Mouse (Mus musculus): ENCODE measurements around the gene Prkcb. TPM values are rescaled to one million over a fixed set of nuclear protein-coding genes. Genes with fewer than 3 reads are reported as not detected.

The Prkcb gene
- polyA plus RNA-seq, 1 experiment from 2014 or later = 111 TPM

GRCm38 (mm10) chr7:122633463-122633862 lies 344.9 kb downstream of the Prkcb start:
- DNase-seq = no peak
- H3K9ac ChIP-seq (replicated peaks; ENCODE audit: low read length) = no peak overlapping the region
- no peak overlapping the region for H3K4me2 ChIP-seq (ENCODE audit: low read length)
- WGBS = 95% methylated on average over 5 of the region's 5 CpGs
- no peak for ATAC-seq (ENCODE audit: low FRiP score, low TSS enrichment)
- H3K4me3 ChIP-seq (replicated peaks; ENCODE audit: low read depth, low read length) = no peak overlapping the region
- H3K27ac ChIP-seq (replicated peaks; ENCODE audit: low read depth, low read length) = no peak overlapping the region
- H3K27me3 ChIP-seq (ENCODE audit: control insufficient read depth, insufficient read depth, low read length) = no peaks in the 10 kb centered on the region
- H3K4me1 ChIP-seq (ENCODE audit: control insufficient read depth, insufficient read depth, low read length) = no peaks in the 10 kb centered on the region
- H3K9me3 ChIP-seq (ENCODE audit: control insufficient read depth, low read length) = no peaks in the 10 kb centered on the region
- no peaks in the 10 kb centered on the region for H3K36me3 ChIP-seq (ENCODE audit: control insufficient read depth, insufficient read depth, low read length)

GRCm38 (mm10) chr7:122643676-122644075 lies 355.1 kb downstream of the Prkcb start:
- Histone ChIP-seq H3K9ac (replicated peaks; ENCODE audit: low read length) (no peak overlapping the region), H3K4me3 (replicated peaks; ENCODE audit: low read depth, low read length) (no peak overlapping the region), H3K4me1 (ENCODE audit: control insufficient read depth, insufficient read depth, low read length) (no peaks in the 10 kb centered on the region), H3K36me3 (ENCODE audit: control insufficient read depth, insufficient read depth, low read length) (no peaks in the 10 kb centered on the region), H3K9me3 (ENCODE audit: control insufficient read depth, low read length) (no peaks in the 10 kb centered on the region), H3K27me3 (ENCODE audit: control insufficient read depth, insufficient read depth, low read length) (no peaks in the 10 kb centered on the region), H3K27ac (replicated peaks; ENCODE audit: low read depth, low read length) (no peak overlapping the region), H3K4me2 (ENCODE audit: low read length) (no peak overlapping the region)
- 87% methylated on average over 8 of the region's 8 CpGs for WGBS
- ATAC-seq (ENCODE audit: low FRiP score, low TSS enrichment) = no peak
- no peak for DNase-seq

GRCm38 (mm10) chr7:122649306-122649705 lies 360.8 kb downstream of the Prkcb start:
- H3K36me3 ChIP-seq (ENCODE audit: control insufficient read depth, insufficient read depth, low read length) = no peaks in the 10 kb centered on the region
- no peaks in the 10 kb centered on the region for H3K27me3 ChIP-seq (ENCODE audit: control insufficient read depth, insufficient read depth, low read length)
- H3K27ac ChIP-seq (replicated peaks; ENCODE audit: low read depth, low read length) = no peak overlapping the region
- no peak overlapping the region for H3K9ac ChIP-seq (replicated peaks; ENCODE audit: low read length)
- H3K4me2 ChIP-seq (ENCODE audit: low read length) = no peak overlapping the region
- ATAC-seq (ENCODE audit: low FRiP score, low TSS enrichment) (no peak), DNase-seq (no peak)
- H3K4me1 ChIP-seq (ENCODE audit: control insufficient read depth, insufficient read depth, low read length) = no peaks in the 10 kb centered on the region
- WGBS = 73% methylated on average over 10 of the region's 10 CpGs
- no peak overlapping the region for H3K4me3 ChIP-seq (replicated peaks; ENCODE audit: low read depth, low read length)
- no peaks in the 10 kb centered on the region for H3K9me3 ChIP-seq (ENCODE audit: control insufficient read depth, low read length)

- Histone ChIP-seq H3K4me1 (ENCODE audit: control insufficient read depth, insufficient read depth, low read length) (no peaks in the 10 kb centered on the region), H3K9me3 (ENCODE audit: control insufficient read depth, low read length) (no peaks in the 10 kb centered on the region), H3K4me2 (ENCODE audit: low read length) (no peak overlapping the region), H3K27ac (replicated peaks; ENCODE audit: low read depth, low read length) (no peak overlapping the region), H3K9ac (replicated peaks; ENCODE audit: low read length) (no peak overlapping the region), H3K27me3 (ENCODE audit: control insufficient read depth, insufficient read depth, low read length) (no peaks in the 10 kb centered on the region), H3K36me3 (ENCODE audit: control insufficient read depth, insufficient read depth, low read length) (no peaks in the 10 kb centered on the region), H3K4me3 (replicated peaks; ENCODE audit: low read depth, low read length) (no peak overlapping the region)
- WGBS = 90% methylated on average over 3 of the region's 3 CpGs
- no peak for DNase-seq
- no peak for ATAC-seq (ENCODE audit: low FRiP score, low TSS enrichment)
Measured at GRCm38 (mm10) chr7:122652523-122652922, 364.0 kb downstream of the Prkcb start.

GRCm38 (mm10) chr7:122656671-122657070 lies 368.1 kb downstream of the Prkcb start:
- no peaks in the 10 kb centered on the region for H3K36me3 ChIP-seq (ENCODE audit: control insufficient read depth, insufficient read depth, low read length)
- H3K27me3 ChIP-seq (ENCODE audit: control insufficient read depth, insufficient read depth, low read length) = no peaks in the 10 kb centered on the region
- H3K9ac ChIP-seq (replicated peaks; ENCODE audit: low read length) = no peak overlapping the region
- no peak overlapping the region for H3K4me2 ChIP-seq (ENCODE audit: low read length)
- no peak overlapping the region for H3K4me3 ChIP-seq (replicated peaks; ENCODE audit: low read depth, low read length)
- no peak overlapping the region for H3K27ac ChIP-seq (replicated peaks; ENCODE audit: low read depth, low read length)
- ATAC-seq (ENCODE audit: low FRiP score, low TSS enrichment) (no peak), DNase-seq (no peak)
- WGBS = 80% methylated on average over 3 of the region's 3 CpGs
- H3K9me3 ChIP-seq (ENCODE audit: control insufficient read depth, low read length) = no peaks in the 10 kb centered on the region
- H3K4me1 ChIP-seq (ENCODE audit: control insufficient read depth, insufficient read depth, low read length) = no peaks in the 10 kb centered on the region

- ATAC-seq (ENCODE audit: low FRiP score, low TSS enrichment) = no peak
- no peaks in the 10 kb centered on the region for H3K27me3 ChIP-seq (ENCODE audit: control insufficient read depth, insufficient read depth, low read length)
- WGBS = 92% methylated on average over 5 of the region's 5 CpGs
Measured at GRCm38 (mm10) chr7:122657423-122658126, 369.0 kb downstream of the Prkcb start.

GRCm38 (mm10) chr7:122665311-122666049 lies 376.9 kb downstream of the Prkcb start:
- DNase-seq (no peak), ATAC-seq (ENCODE audit: low FRiP score, low TSS enrichment) (no peak)
- H3K4me2 ChIP-seq (ENCODE audit: low read length) = no peak overlapping the region
- H3K27me3 ChIP-seq (ENCODE audit: control insufficient read depth, insufficient read depth, low read length) = no peaks in the 10 kb centered on the region
- no peaks in the 10 kb centered on the region for H3K9me3 ChIP-seq (ENCODE audit: control insufficient read depth, low read length)
- H3K27ac ChIP-seq (replicated peaks; ENCODE audit: low read depth, low read length) = no peak overlapping the region
- H3K4me3 ChIP-seq (replicated peaks; ENCODE audit: low read depth, low read length) = no peak overlapping the region
- no peaks in the 10 kb centered on the region for H3K36me3 ChIP-seq (ENCODE audit: control insufficient read depth, insufficient read depth, low read length)
- no peak overlapping the region for H3K9ac ChIP-seq (replicated peaks; ENCODE audit: low read length)
- no peaks in the 10 kb centered on the region for H3K4me1 ChIP-seq (ENCODE audit: control insufficient read depth, insufficient read depth, low read length)
- WGBS = 85% methylated on average over 7 of the region's 7 CpGs

More at GRCm38 (mm10) chr7:122657423-122658126, 369.0 kb downstream of the Prkcb start:
- no peaks in the 10 kb centered on the region for H3K9me3 ChIP-seq (ENCODE audit: control insufficient read depth, low read length)
- H3K36me3 ChIP-seq (ENCODE audit: control insufficient read depth, insufficient read depth, low read length) = no peaks in the 10 kb centered on the region
- no peak overlapping the region for H3K4me3 ChIP-seq (replicated peaks; ENCODE audit: low read depth, low read length)
- H3K27ac ChIP-seq (replicated peaks; ENCODE audit: low read depth, low read length) = no peak overlapping the region
- no peak overlapping the region for H3K4me2 ChIP-seq (ENCODE audit: low read length)
- no peaks in the 10 kb centered on the region for H3K4me1 ChIP-seq (ENCODE audit: control insufficient read depth, insufficient read depth, low read length)
- no peak overlapping the region for H3K9ac ChIP-seq (replicated peaks; ENCODE audit: low read length)
- no peak for DNase-seq

GRCm38 (mm10) chr7:122667903-122668302 lies 379.4 kb downstream of the Prkcb start:
- Histone ChIP-seq H3K4me2 (ENCODE audit: low read length) (no peak overlapping the region), H3K4me1 (ENCODE audit: control insufficient read depth, insufficient read depth, low read length) (no peaks in the 10 kb centered on the region), H3K9ac (replicated peaks; ENCODE audit: low read length) (no peak overlapping the region), H3K4me3 (replicated peaks; ENCODE audit: low read depth, low read length) (no peak overlapping the region), H3K9me3 (ENCODE audit: control insufficient read depth, low read length) (no peaks in the 10 kb centered on the region), H3K27ac (replicated peaks; ENCODE audit: low read depth, low read length) (no peak overlapping the region), H3K27me3 (ENCODE audit: control insufficient read depth, insufficient read depth, low read length) (0 out of 2 replicates have a peak, but pooled peaks cover 3% of the 10 kb centered on the region), H3K36me3 (ENCODE audit: control insufficient read depth, insufficient read depth, low read length) (no peaks in the 10 kb centered on the region)
- WGBS = 25% methylated on average over 5 of the region's 5 CpGs
- ATAC-seq (ENCODE audit: low FRiP score, low TSS enrichment) = no peak
- peak; percentile 77 for DNase-seq

GRCm38 (mm10) chr7:122670442-122670872 lies 381.9 kb downstream of the Prkcb start, which contains the start of gene Cacng3:
Cacng3 (plus strand) TSS chr7:122670492.
- Histone ChIP-seq H3K9ac (replicated peaks; ENCODE audit: low read length) (peak within 1 kb of the TSS; percentile 50), H3K4me2 (ENCODE audit: low read length) (peak within 1 kb of the TSS; percentile 70), H3K36me3 (ENCODE audit: control insufficient read depth, insufficient read depth, low read length) (no peaks in the 10 kb centered on the region), H3K4me1 (ENCODE audit: control insufficient read depth, insufficient read depth, low read length) (no peaks in the 10 kb centered on the region), H3K4me3 (replicated peaks; ENCODE audit: low read depth, low read length) (peak within 1 kb of the TSS; percentile 42), H3K27me3 (ENCODE audit: control insufficient read depth, insufficient read depth, low read length) (0 out of 2 replicates have a peak, but pooled peaks cover 3% of the 10 kb centered on the region), H3K9me3 (ENCODE audit: control insufficient read depth, low read length) (no peaks in the 10 kb centered on the region), H3K27ac (replicated peaks; ENCODE audit: low read depth, low read length) (peak within 1 kb of the TSS; percentile 70)
- ATAC-seq (ENCODE audit: low FRiP score, low TSS enrichment) = no peak
- WGBS = 6% methylated on average over 13 of the region's 13 CpGs
- DNase-seq = no peak
